Comparison of ENCODE assay signal across 20 mouse cellular contexts in genomic region chr10:21218431-21218830, GRCm38 (mm10).
"Had no signal": no experiment of that assay in that cellular context is flagged by ENCODE, and none has a peak within 500 bp of the region (broad histone marks: within the 10 kb centered on the region; RNA-seq: fewer than 3 reads in every experiment).

No protein-coding gene starts in this region.

- H3K4me3 ChIP-seq: liver, embryonic 13.5 days; liver, embryonic 15.5 days; lung, embryonic 15.5 days; megakaryocyte, embryonic 14.5 days; midbrain, embryonic 13.5 days; myocyte; neural tube, embryonic 12.5 days; stomach, embryonic 15.5 days had no signal

- H3K36me3 ChIP-seq: liver, embryonic 13.5 days; liver, embryonic 15.5 days; lung, embryonic 15.5 days; midbrain, embryonic 13.5 days; neural tube, embryonic 12.5 days; stomach, embryonic 15.5 days had no signal

- H3K27me3 ChIP-seq: liver, embryonic 13.5 days; liver, embryonic 15.5 days; lung, embryonic 15.5 days; megakaryocyte, embryonic 14.5 days; midbrain, embryonic 13.5 days; neural tube, embryonic 12.5 days; stomach, embryonic 15.5 days had no signal

- H3K4me2 ChIP-seq: liver, embryonic 11.5 days; liver, embryonic 13.5 days; liver, embryonic 15.5 days; lung, embryonic 15.5 days; midbrain, embryonic 11.5 days; midbrain, embryonic 13.5 days; neural tube, embryonic 12.5 days; stomach, embryonic 15.5 days had no signal

- H3K9ac ChIP-seq: liver, embryonic 13.5 days; liver, embryonic 15.5 days; liver, postnatal 0 days; lung, embryonic 15.5 days; midbrain, embryonic 13.5 days; neural tube, embryonic 12.5 days; stomach, embryonic 15.5 days had no signal

- H3K4me1 ChIP-seq: lung, embryonic 15.5 days; midbrain, embryonic 13.5 days; neural tube, embryonic 12.5 days; stomach, embryonic 15.5 days had no signal

- DNase-seq: liver, embryonic 13.5 days; liver, postnatal 0 days; lung, adult 2 months; lung, postnatal 14 days; lung, postnatal 36 days; right cerebral cortex, postnatal 14 days; thymus, postnatal 25 days had no signal

- H3K27ac ChIP-seq: liver, embryonic 13.5 days; liver, embryonic 15.5 days; lung, embryonic 15.5 days; macrophage; midbrain, embryonic 13.5 days; neural tube, embryonic 12.5 days; stomach, embryonic 15.5 days; stomach, postnatal 0 days had no signal

- H3K9me3 ChIP-seq: liver, embryonic 13.5 days; liver, embryonic 15.5 days; lung, embryonic 15.5 days; midbrain, embryonic 13.5 days; neural tube, embryonic 12.5 days; stomach, embryonic 15.5 days had no signal

- ATAC-seq: liver, postnatal 0 days; lung, postnatal 0 days; midbrain, embryonic 13.5 days; midbrain, embryonic 16.5 days had no signal
